Mouse (Mus musculus) embryonic fibroblast, embryonic 13.5 days (primary cell): Measurements from ENCODE around the gene Slc8a2.

Experiments used
- CTCF ChIP-seq: IDR thresholded peaks from 2 replicates; pipeline ENCODE4 v1.5.1; 2011; ENCODE audit warnings: mild to moderate bottlenecking, control low read depth, low read length, moderate library complexity, borderline replicate concordance; ENCODE audit not compliant: insufficient read depth
- POLR2A ChIP-seq: IDR thresholded peaks from 2 replicates; pipeline ENCODE4 v1.6.1; 2011; ENCODE audit warnings: low read depth, mild to moderate bottlenecking, control low read depth, low read length, moderate library complexity

DNA sequence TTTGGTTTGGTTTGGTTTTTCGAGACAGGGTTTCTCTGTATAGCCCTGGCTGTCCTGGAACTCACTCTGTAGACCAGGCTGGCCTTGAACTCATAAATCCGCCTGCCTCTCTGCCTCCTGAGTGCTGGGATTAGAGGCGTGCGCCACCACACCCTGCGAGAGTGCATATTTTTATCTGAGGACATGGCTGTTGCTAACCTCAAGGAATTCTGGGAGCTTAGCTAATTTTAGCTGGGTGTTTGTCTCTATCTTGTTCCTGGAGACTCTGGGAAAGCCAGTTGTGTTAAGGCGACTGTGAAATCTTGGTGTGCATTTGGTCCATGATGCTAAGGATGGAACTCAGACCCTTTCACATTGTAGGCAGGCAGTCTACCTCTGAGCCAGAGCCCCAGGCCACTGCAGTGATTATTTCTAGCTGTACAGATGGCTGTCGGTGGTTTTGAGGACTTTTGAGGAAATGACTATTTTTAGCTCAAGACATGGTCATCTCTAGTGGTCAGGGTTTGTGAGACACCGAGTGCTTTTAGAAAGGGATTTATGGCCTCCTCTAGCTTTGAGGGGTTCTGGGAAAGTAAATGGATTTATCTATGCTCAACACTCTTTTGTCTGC is 26.6 kb downstream of the Slc8a2 start:
- TF ChIP-seq CTCF (no peak), POLR2A (no peak)
